Mouse (Mus musculus) midbrain, postnatal 0 days (tissue): ENCODE data around the gene Grsf1. TPM values are rescaled to one million over a fixed set of nuclear protein-coding genes. Genes with fewer than 3 reads are reported as not detected.

ENCODE experiments used
- ATAC-seq: fragments of 200-750 bp; cut with Nextera tagmentation; 2 replicates; pipeline ENCODE4 v1.8.0; 2017; ENCODE audit warnings: moderate number of reproducible peaks, mild to moderate bottlenecking, moderate TSS enrichment, moderate library complexity; ENCODE audit not compliant: low FRiP score
- DNase-seq: peaks from one replicate; pipeline ENCODE4 v3.0.0-alpha.2; 2015; ENCODE audit warnings: low spot score
- H3K27ac ChIP-seq: fragments of 300-500 bp; sonication (generic); 2 replicates; pipeline ENCODE4 v1.5.1; 2014; ENCODE audit warnings: low read depth, mild to moderate bottlenecking, low read length, mixed read lengths
- H3K27me3 ChIP-seq: fragments of 300-500 bp; sonication (generic); 2 replicates; pipeline ENCODE4 v1.6.1; 2014; ENCODE audit warnings: low read length, control low read depth, mixed read lengths; ENCODE audit not compliant: insufficient read depth
- H3K36me3 ChIP-seq: fragments of 300-500 bp; sonication (generic); 2 replicates; pipeline ENCODE4 v1.6.1; 2014; ENCODE audit warnings: low read length, control low read depth, mixed read lengths; ENCODE audit not compliant: insufficient read depth
- H3K4me1 ChIP-seq: fragments of 300-500 bp; sonication (generic); 2 replicates; pipeline ENCODE4 v1.6.1; 2014; ENCODE audit warnings: mild to moderate bottlenecking, control low read depth, antibody characterized with exemption, low read length, mixed read lengths; ENCODE audit not compliant: insufficient read depth
- H3K4me2 ChIP-seq: fragments of 300-500 bp; sonication (generic); 2 replicates; pipeline ENCODE4 v1.6.1; 2014; ENCODE audit warnings: low read depth, mild to moderate bottlenecking, low read length, mixed read lengths; ENCODE audit not compliant: poor library complexity, severe bottlenecking
- H3K4me3 ChIP-seq: fragments of 300-500 bp; sonication (generic); 2 replicates; pipeline ENCODE4 v1.5.1; 2014; ENCODE audit warnings: low read depth, mild to moderate bottlenecking, low read length, moderate library complexity
- H3K9ac ChIP-seq: fragments of 300-500 bp; sonication (generic); replicated peaks from 2 replicates; pipeline ENCODE4 v1.6.1; 2014; ENCODE audit warnings: mild to moderate bottlenecking, low read length, moderate library complexity, mixed read lengths; ENCODE audit not compliant: poor library complexity, severe bottlenecking
- H3K9me3 ChIP-seq: fragments of 300-500 bp; sonication (generic); 2 replicates; pipeline ENCODE4 v1.6.1; 2016; ENCODE audit warnings: low read length, control low read depth
- CTCF ChIP-seq: IDR thresholded peaks from 2 replicates; pipeline ENCODE4 v1.5.1; 2016; ENCODE audit warnings: antibody characterized with exemption, mild to moderate bottlenecking
- WGBS: fragments of 180-500 bp; shearing (Covaris S2); extraction: QIAGEN DNeasy Blood & Tissue Kit; methylation state at CpG from one replicate; pipeline ENCODE4 v1.1.7; 2014; 5-methylcytosine and 5-hydroxymethylcytosine counted together
- polyA plus RNA-seq: library from polyadenylated mRNA; unstranded; fragments of >200 nt; fragmentation: Nextera tagmentation; extraction: Ambion mirVana; gene quantifications from 2 replicates; pipeline ENCODE4 v1.2.1, GENCODE M21; 2015
- total RNA-seq: library from RNA; depleted of rRNA; stranded (reverse); fragments of >200 nt; gene quantifications from 2 replicates; pipeline ENCODE4 v1.2.3, GENCODE M21; 2014; rRNA removed

Grsf1 gene
- total and polyA plus RNA-seq, 2 experiments from 2014 or later, result 54.1 to 58.0 TPM

- H3K9ac ChIP-seq, result no peak overlapping the region
- DNase-seq, result no peak
- no peak overlapping the region for H3K27ac ChIP-seq
- no peaks in the 10 kb centered on the region for H3K9me3 ChIP-seq
- WGBS, result 100% methylated on average over 1 of the region's 1 CpGs
- H3K4me2 ChIP-seq, result no peak overlapping the region
- no peak for TF ChIP-seq CTCF
- no peaks in the 10 kb centered on the region for H3K27me3 ChIP-seq
- no peak for ATAC-seq
- H3K4me1 ChIP-seq, result no peaks in the 10 kb centered on the region
- H3K4me3 ChIP-seq, result no peak overlapping the region
- peaks cover 24% of the 10 kb centered on the region for H3K36me3 ChIP-seq
Observed at GRCm38 (mm10) chr5:88614129-88614528, 61.8 kb downstream of the Grsf1 start.

Other genes starting within 250 kb of the Grsf1 start
- not detected in 2 replicates for gene Ambn, start 220.2 kb downstream of the Grsf1 start, total RNA-seq
- 0.17 TPM in 1 of 2 replicates, not detected in the other for gene Ambn, start 220.2 kb downstream of the Grsf1 start, polyA plus RNA-seq
- not detected in 2 replicates for gene Enam, start 188.2 kb downstream of the Grsf1 start, total RNA-seq
- not detected in 2 replicates for gene Enam, start 188.2 kb downstream of the Grsf1 start, polyA plus RNA-seq
- gene Jchain, start 148.3 kb downstream of the Grsf1 start, total RNA-seq, result 0.82 and 1.7 TPM in 2 replicates
- 0.47 and 0.58 TPM in 2 replicates for gene Jchain, start 148.3 kb downstream of the Grsf1 start, polyA plus RNA-seq
- 12.8 and 16.5 TPM in 2 replicates for gene Utp3, start 121.7 kb downstream of the Grsf1 start, total RNA-seq
- 51.1 and 55.1 TPM in 2 replicates for gene Utp3, start 121.7 kb downstream of the Grsf1 start, polyA plus RNA-seq
- 250 and 309 TPM in 2 replicates for gene Rufy3, start 111.1 kb downstream of the Grsf1 start, total RNA-seq
- gene Rufy3, start 111.1 kb downstream of the Grsf1 start, polyA plus RNA-seq, result 212 and 248 TPM in 2 replicates
- gene Mob1b, start 44.7 kb upstream of the Grsf1 start, total RNA-seq, result 10.9 and 16.3 TPM in 2 replicates
- 5.9 and 7.5 TPM in 2 replicates for gene Mob1b, start 44.7 kb upstream of the Grsf1 start, polyA plus RNA-seq
- gene Dck, start 88.8 kb upstream of the Grsf1 start, total RNA-seq, result 25.6 and 29.9 TPM in 2 replicates
- 24.6 and 26.6 TPM in 2 replicates for gene Dck, start 88.8 kb upstream of the Grsf1 start, polyA plus RNA-seq
- 57.3 and 61.6 TPM in 2 replicates for gene Slc4a4, start 210.6 kb upstream of the Grsf1 start, total RNA-seq
- 16.7 and 17.4 TPM in 2 replicates for gene Slc4a4, start 210.6 kb upstream of the Grsf1 start, polyA plus RNA-seq